Mouse (Mus musculus) T-helper 17 cell (primary cell): Measurements from ENCODE around the gene Thnsl1.

Experiments used
- in situ Hi-C, 2 experiments: fragments of 300-600 bp; cut with MboI, MseI; formaldehyde crosslinking; loops; 1 replicate in 1 of 2; 2 replicates in 1 of 2; pipeline ENCODE4 v1.15.1; 2025; ENCODE audit warnings: high pct_unique_total_duplicates in 2 of 2

Thnsl1 gene

GRCm38 (mm10) chr2:21204912-21205830 is at the start of gene Thnsl1, which contains the start of gene Enkur:
Gene Thnsl1, plus strand, starts transcription at chr2:21205724.
Gene Enkur, minus strand, starts transcription at chr2:21205365.
- in situ Hi-C loops = loop anchor here (5.0 to 25.0 kb wide), 4 partner anchors 238 to 1582 kb away; partner anchors contain the start of gene Arhgap21 (in 2 of the 2)

GRCm38 (mm10) chr2:21164296-21164695 is 41.2 kb upstream of the Thnsl1 start:
- in situ Hi-C loops = no loop called here

- in situ Hi-C loops = no loop called here
These were observed 37.6 kb upstream of the Thnsl1 start for GRCm38 (mm10) chr2:21167916-21168315.

GRCm38 (mm10) chr2:21172797-21173196 is 32.7 kb upstream of the Thnsl1 start:
- in situ Hi-C loops = no loop called here

DNA sequence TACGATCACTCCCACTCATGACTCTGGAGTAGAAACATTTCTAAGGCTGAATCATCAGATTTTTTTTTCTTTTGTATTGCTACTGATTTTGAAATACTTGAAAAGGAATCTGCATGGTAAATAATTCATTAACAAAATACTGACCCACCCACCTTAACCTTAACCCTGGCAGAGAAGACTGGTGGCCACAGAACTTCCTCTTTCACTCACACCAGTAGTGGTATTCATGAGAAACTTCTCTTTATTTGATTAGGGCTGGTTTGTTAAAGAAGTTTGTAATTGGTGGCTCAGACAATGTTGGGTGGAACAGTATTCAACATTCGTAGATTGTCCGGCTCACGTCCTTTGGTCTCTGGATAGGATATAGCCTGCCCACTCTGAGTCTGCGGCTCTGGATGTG is 26.4 kb upstream of the Thnsl1 start:
- in situ Hi-C loops = no loop called here

- in situ Hi-C loops = loop anchor here in 1 of 2 experiments (10.0 kb wide), 1 partner anchor 288 kb away; no protein-coding TSS in a partner anchor
These were observed 22.7 kb upstream of the Thnsl1 start for GRCm38 (mm10) chr2:21182811-21183210.

DNA sequence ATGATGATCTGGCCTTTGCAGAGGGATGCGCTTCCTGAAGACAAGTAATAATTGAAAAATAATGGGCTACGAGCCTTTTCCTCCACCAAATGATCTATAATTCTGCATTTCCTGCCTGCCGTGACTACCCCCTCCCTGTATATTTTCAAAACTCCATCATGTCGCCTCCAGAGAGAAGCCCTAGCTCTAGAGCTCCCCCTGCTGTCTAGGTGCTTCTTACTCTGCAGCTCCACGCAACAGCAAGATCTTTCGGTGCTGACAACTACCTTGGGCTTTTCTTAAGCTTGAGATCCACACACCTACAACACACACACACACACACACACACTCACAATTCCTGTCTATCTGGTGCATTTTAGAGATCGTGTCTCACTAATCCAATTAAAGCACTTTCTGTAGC is 17.9 kb upstream of the Thnsl1 start:
- in situ Hi-C loops = loop anchor here in 1 of 2 experiments (10.0 kb wide), 1 partner anchor 293 kb away; no protein-coding TSS in a partner anchor

GRCm38 (mm10) chr2:21188610-21189009 is 16.9 kb upstream of the Thnsl1 start:
- in situ Hi-C loops = loop anchor here in 1 of 2 experiments (10.0 kb wide), 1 partner anchor 294 kb away; no protein-coding TSS in a partner anchor

- in situ Hi-C loops = loop anchor here in 1 of 2 experiments (5.0 kb wide), 1 partner anchor 299 kb away; no protein-coding TSS in a partner anchor
These were observed 14.3 kb upstream of the Thnsl1 start for GRCm38 (mm10) chr2:21191232-21191631.

DNA sequence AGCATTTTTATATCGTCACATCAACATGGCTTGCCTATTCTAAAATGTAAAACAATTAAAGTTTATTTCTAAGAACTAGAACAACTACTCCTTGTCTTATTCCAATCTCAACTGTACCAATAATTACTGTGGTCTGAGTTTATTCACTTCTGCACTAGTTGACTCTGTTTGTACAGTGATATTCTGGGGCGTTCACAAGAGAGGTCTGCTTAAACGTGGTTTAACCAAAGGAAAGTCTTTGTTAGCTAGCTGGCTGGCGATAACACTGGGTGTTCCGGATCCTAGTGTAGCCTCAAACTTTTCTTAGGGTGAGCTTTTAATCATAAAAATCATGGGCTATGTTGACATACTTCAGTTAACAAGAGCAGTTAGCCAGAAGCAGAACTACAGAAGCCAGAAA is 10.3 kb upstream of the Thnsl1 start:
- in situ Hi-C loops = no loop called here

DNA sequence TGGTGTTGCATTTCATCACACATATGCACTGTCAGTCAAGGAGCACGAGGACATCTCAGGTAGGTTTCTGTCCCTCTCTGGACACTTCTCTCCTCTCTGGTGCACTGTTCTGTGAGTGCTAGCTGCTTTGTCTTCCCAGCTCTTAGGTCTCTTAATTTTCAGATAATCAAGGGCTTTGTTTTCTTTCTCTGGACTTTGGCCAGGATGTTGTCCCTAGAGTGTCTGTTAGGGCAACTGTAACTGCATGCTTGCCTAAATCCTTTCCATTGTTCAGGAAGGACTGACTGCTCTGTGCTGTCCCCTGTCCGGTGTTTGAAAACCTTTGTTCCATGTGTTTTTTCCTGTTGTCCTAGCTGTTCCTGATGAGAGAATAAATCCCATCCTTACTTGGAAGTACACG is 6.5 kb upstream of the Thnsl1 start:
- in situ Hi-C loops = no loop called here

DNA sequence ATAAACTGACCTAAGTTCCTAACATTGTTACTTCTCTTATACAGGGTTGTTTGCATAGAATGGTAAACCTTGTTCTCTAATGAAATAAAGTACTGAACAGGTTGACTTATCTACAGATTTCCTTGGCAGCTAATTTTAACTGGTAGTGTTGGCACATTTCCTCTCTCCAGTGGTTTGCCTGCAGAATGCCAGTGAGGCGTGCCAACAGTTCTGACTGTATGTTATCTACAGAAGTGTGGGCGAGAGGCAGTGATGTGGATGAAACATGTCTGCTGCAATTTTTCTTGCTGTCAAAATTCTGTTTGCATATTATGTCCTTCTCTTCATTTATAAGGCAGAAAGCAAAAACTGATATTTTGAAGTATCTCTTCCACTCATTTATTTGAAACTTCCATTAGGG is 2.8 kb upstream of the Thnsl1 start:
- in situ Hi-C loops = loop anchor here (10.0 to 25.0 kb wide), 2 partner anchors 1568 to 1585 kb away; no protein-coding TSS in a partner anchor

DNA sequence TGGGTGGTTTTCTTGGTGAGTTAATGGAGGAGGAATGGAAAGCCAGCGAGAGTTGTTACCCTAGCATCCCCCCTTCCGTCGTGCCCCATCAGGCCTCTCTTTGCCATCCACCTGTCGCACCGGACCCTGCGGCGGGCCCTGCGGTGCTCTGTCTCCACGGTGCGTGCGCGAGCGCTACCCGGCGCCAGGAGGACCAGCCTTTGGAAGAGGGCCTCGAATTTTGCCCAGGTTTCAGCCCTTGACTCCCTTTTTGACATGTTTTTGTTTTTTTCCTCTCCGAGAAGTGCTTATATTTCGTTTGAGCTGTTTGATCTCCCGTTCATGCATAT is 271 bp downstream of the Thnsl1 start:
- in situ Hi-C loops = loop anchor here (5.0 to 25.0 kb wide), 4 partner anchors 238 to 1582 kb away; partner anchors contain the start of gene Arhgap21 (in 2 of the 2)

DNA sequence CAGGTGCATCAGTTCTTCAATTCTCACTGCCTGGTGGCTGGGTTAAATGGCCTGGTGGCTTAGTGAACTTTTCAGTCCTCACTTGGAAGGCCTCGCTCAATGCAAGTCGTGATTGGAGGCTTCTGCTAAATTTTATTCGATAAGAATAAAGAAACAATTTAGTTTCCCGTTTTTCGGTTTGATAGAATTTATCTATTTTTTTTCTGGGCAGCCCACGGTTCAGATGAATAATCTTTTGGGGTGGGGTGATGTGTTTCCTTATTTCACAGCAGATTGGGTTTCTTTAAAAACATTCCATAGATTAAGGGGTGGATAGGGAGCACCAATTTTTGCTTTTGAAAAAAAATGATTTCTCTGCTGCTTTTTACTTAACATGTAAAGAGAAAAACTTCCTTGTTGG is 754 bp downstream of the Thnsl1 start:
- in situ Hi-C loops = loop anchor here (5.0 to 25.0 kb wide), 4 partner anchors 239 to 1581 kb away; partner anchors contain the start of gene Arhgap21 (in 2 of the 2)

GRCm38 (mm10) chr2:21211361-21211760 is 5.8 kb downstream of the Thnsl1 start:
- in situ Hi-C loops = loop anchor here in 1 of 2 experiments (25.0 kb wide), 1 partner anchor 1576 kb away; no protein-coding TSS in a partner anchor

DNA sequence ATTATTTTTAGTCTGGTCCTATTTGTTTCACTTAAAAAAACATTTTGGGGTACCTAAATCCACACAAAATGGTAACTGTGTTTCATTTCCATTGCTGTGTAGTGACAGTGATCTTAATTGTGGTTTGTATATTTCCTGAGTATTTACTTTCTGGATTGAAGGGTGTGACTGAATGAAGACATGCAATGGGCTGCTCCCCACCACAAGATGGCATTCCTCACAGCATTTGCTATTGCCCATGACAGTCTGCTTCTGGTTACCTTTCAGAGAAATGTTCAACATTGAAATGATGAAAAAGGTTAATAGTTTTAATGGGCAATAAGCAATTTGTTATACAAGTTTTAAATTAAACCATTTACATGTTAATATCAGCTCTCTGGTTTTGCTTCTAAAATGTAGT is 8.8 kb downstream of the Thnsl1 start:
- in situ Hi-C loops = loop anchor here in 1 of 2 experiments (25.0 kb wide), 1 partner anchor 1573 kb away; no protein-coding TSS in a partner anchor

- in situ Hi-C loops = loop anchor here in 1 of 2 experiments (25.0 kb wide), 1 partner anchor 1572 kb away; no protein-coding TSS in a partner anchor
These were observed 9.8 kb downstream of the Thnsl1 start for GRCm38 (mm10) chr2:21215284-21215683.

DNA sequence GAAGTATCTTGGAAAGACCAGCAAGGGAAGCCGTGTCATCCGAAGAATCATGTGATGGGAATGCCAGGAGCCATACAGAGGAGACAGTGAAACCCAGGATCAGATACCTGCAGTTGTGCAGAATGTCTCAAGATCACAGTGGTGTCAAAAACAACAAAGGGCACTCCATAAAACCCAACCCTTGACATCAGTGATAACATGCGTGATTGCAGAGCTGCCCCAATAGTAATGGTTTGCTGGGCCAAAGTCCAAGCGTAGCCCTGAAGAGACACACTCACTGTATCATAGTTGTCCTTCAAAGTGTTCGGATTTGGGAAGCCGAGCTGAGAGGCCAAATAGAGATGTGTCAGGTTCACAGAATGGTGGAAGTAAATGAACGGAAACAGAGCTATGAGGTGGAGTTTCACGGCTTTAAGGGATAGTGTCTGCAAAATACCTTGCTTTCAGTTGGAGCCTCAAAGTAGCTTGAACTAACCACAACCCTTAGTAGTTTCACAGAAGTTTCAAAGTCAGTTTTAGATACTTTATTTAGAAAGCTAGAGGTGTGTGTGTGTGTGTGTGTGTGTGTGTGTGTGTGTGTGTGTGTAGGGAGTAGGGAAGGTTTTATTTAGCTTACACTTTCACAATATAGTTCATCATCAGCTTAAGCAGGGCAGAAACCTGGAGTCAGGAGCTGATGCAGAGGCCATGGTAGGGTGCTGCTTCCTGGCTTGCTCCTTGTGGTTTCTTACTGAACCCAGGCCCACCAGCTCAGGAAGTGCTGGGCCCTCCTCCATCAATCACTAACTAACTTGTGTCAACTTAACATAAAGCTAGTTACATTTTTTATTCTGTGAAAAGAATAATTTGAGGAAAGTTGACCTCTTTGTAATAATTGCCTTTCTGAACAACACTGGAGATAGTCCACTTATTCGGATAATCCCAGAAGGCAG is 17.2 kb downstream of the Thnsl1 start:
- in situ Hi-C loops = loop anchor here in 1 of 2 experiments (10.0 to 25.0 kb wide), 2 partner anchors 1565 to 1822 kb away; partner anchors contain the start of gene Abi1

- in situ Hi-C loops = loop anchor here in 1 of 2 experiments (10.0 kb wide), 1 partner anchor 1185 kb away; no protein-coding TSS in a partner anchor
These were observed 24.8 kb downstream of the Thnsl1 start for GRCm38 (mm10) chr2:21230276-21230675.

DNA sequence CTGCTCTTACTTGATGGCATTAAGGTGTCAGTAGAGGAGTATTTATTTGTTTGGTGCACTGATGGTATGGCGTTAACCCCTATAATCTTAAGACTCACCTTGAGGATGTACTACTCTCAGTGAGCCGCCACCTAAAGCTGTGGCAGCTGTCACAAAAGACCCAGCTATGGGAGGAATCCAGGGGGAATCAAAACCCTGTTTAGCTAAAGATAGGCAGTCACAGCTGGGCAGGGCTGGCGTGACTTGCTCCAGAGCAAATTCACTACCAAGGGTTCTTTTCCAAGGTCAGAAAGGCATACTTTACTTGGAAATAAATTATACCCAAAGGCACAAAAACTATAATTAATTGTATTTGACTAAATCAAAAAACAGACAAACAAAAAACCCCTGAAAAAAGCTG is 25.6 kb downstream of the Thnsl1 start:
- in situ Hi-C loops = loop anchor here in 1 of 2 experiments (10.0 kb wide), 1 partner anchor 1184 kb away; no protein-coding TSS in a partner anchor
